ENCODE assay signal across 13 mouse cellular contexts in genomic region chr12:108882776-108883175, GRCm38 (mm10). TPM values are rescaled to one million over a fixed set of nuclear protein-coding genes. Genes with fewer than 3 reads are reported as not detected.
DNase-seq lines count a peak whose midpoint lies in the region.
"Had no signal": no experiment of that assay in that cellular context is flagged by ENCODE, and none has a peak within 500 bp of the region (broad histone marks: within the 10 kb centered on the region; RNA-seq: fewer than 3 reads in every experiment).

No protein-coding gene starts in this region.

- peak; percentile 49 for DNase-seq in adrenal gland, adult 2 months
- DNase-seq in adrenal gland, postnatal 25 days = no peak
- peak; percentile 49 for DNase-seq in adrenal gland, postnatal 10 days
- DNase-seq in adrenal gland, postnatal 4 days (ENCODE audit: low spot score in 2 of 2) = no peak
- DNase-seq in spleen, postnatal 10 days (ENCODE audit: low spot score in 2 of 2) = no peak
- DNase-seq: B cell, adult 2 months; cerebellum, adult 11 months; cerebellum, adult 18-20 months; cerebellum, adult 8-10 months; cerebellum, adult 9-11 months; cerebellum, postnatal 14 days; cerebellum, postnatal 36 days; embryo, embryonic 11 days had no signal

RNA-seq across cellular contexts. Expression of gene Wdr25, which starts 10.7 kb away (rescaled TPM):
- total RNA-seq in adrenal gland, adult 2 months (2021) = 10 to 100 TPM in 1 of 2 experiments, 1 to 10 TPM in 1; 6.7 to 12.0 TPM
- polyA plus RNA-seq in adrenal gland, adult 2 months (2012; rRNA removed) = 6.5 and 8.3 TPM in 2 replicates
- 7.9 and 8.4 TPM in 2 replicates for total RNA-seq in adrenal gland, postnatal 25 days (2021)
- total RNA-seq in adrenal gland, postnatal 10 days (2021) = 1 to 10 TPM; 6.6 to 7.1 TPM
- total RNA-seq in adrenal gland, postnatal 4 days (2021) = 1 to 10 TPM; 3.4 to 7.5 TPM

RNA-seq across cellular contexts. Expression of gene Wars, which starts 11.2 kb away (rescaled TPM):
- total RNA-seq in adrenal gland, adult 2 months (2021) = 10 to 100 TPM; 53.2 to 66.3 TPM
- polyA plus RNA-seq in adrenal gland, adult 2 months (2012; rRNA removed) = 56.3 and 61.5 TPM in 2 replicates
- total RNA-seq in adrenal gland, postnatal 25 days (2021) = 54.6 and 64.0 TPM in 2 replicates
- 10 to 100 TPM; 48.8 to 51.5 TPM for total RNA-seq in adrenal gland, postnatal 10 days (2021)
- total RNA-seq in adrenal gland, postnatal 4 days (2021) = 10 to 100 TPM; 54.9 to 59.9 TPM

RNA-seq across cellular contexts. Expression of gene Slc25a47, which starts 46.9 kb away (rescaled TPM):
- total RNA-seq in adrenal gland, adult 2 months (2021) = 10 to 100 TPM in 1 of 2 experiments, 1 to 10 TPM in 1; 8.4 to 12.2 TPM
- 16.6 TPM in 2 replicates for polyA plus RNA-seq in adrenal gland, adult 2 months (2012; rRNA removed)
- 16.1 and 21.0 TPM in 2 replicates for total RNA-seq in adrenal gland, postnatal 25 days (2021)
- 100 to 1,000 TPM in 1 of 2 experiments, 10 to 100 TPM in 1; 49.1 to 181 TPM for total RNA-seq in adrenal gland, postnatal 10 days (2021)
- 10 to 100 TPM; 14.1 to 44.8 TPM for total RNA-seq in adrenal gland, postnatal 4 days (2021)

RNA-seq across cellular contexts. Expression of gene Slc25a29, which starts 47.1 kb away (rescaled TPM):
- total RNA-seq in adrenal gland, adult 2 months (2021) = 10 to 100 TPM; 14.0 to 17.7 TPM
- polyA plus RNA-seq in adrenal gland, adult 2 months (2012; rRNA removed) = 93.3 and 111 TPM in 2 replicates
- 20.7 and 25.5 TPM in 2 replicates for total RNA-seq in adrenal gland, postnatal 25 days (2021)
- total RNA-seq in adrenal gland, postnatal 10 days (2021) = 1 to 10 TPM; 8.4 to 9.0 TPM
- 1 to 10 TPM; 8.7 to 9.6 TPM for total RNA-seq in adrenal gland, postnatal 4 days (2021)

Comparison
In these comparisons a context has a peak if more than half of its experiments do, and no peak if none do; other contexts are left out.
1. DNase-seq: peak in adrenal gland, adult 2 months (single experiment) and adrenal gland, postnatal 10 days (single experiment); none in adrenal gland, postnatal 25 days (single experiment), adrenal gland, postnatal 4 days (0 of 2) and spleen, postnatal 10 days (0 of 2).